Mouse (Mus musculus): ENCODE data around the gene Agrn.

Agrn gene

GRCm38 (mm10) chr4:156136285-156137100 lies 60.8 kb downstream of the Agrn start:
- no peak for DNase-seq

- DNase-seq = no peak
Observed at GRCm38 (mm10) chr4:156135801-156136200, 61.5 kb downstream of the Agrn start.

GRCm38 (mm10) chr4:156135112-156135511 lies 62.2 kb downstream of the Agrn start:
- DNase-seq = no peak

GRCm38 (mm10) chr4:156133943-156134605 lies 63.2 kb downstream of the Agrn start:
- DNase-seq = no peak

DNA sequence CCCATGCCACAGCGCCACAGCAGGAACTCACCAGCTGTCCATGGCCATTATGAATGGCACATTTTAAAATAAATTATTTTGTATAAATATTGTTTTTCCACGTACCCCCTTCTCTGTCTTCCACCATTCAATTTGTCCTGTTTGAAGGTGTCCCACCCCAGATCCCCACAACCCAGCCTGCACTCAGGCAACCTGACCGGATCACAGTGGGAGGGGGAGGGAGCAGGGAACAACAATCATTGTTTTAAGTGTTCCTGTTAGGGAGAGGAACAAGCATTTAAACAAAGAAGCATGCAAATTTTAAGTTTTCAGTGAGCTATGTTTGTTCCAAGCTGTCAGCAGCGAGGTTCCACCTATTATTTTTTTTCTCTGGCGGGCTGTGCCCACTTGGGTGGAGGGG lies 64.0 kb downstream of the Agrn start:
- DNase-seq = no peak

DNA sequence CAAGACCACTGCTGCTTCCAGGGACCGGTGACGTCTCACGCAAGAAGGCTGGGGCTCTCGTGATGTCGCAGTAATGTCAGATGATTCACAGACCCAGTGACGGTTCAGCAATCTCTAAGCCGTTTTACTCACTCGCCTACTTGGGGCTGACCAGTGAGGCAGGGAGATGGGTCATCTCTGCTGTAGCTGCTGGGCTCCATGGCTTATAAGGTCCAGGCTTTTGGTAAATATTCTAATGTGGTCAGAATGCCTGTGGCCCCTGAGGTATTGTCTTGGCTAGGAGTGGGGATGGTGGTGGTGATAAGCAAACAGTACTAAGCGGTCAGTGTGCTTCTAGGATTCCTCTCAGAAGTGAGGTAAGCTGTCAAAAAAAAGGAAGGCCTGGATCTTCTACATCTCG lies 66.3 kb downstream of the Agrn start:
- no peak for DNase-seq

DNA sequence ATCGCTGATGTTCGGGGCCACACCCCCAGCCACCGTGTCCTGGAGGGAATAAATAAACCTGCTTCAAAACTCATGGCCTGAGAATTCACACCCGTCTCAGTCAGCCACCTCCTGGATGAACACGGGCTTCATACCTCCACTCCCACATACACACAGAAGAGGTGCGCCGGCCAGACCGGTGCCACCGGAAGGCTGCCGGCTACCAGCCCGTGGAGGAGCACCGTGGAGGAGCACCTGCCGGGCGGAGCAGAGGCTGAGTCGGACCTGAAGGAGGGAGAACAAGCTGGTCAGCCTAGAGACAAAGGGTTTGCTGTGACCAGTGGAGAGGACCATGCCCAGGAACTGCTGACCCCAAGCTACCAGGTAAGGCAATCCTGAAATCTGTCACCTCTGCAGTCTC lies 66.9 kb downstream of the Agrn start, which contains the start of gene Rnf223:
TSS of gene Rnf223 (plus strand) at position 78 of the 400 bp plus-strand sequence.
- DNase-seq = no peak

DNA sequence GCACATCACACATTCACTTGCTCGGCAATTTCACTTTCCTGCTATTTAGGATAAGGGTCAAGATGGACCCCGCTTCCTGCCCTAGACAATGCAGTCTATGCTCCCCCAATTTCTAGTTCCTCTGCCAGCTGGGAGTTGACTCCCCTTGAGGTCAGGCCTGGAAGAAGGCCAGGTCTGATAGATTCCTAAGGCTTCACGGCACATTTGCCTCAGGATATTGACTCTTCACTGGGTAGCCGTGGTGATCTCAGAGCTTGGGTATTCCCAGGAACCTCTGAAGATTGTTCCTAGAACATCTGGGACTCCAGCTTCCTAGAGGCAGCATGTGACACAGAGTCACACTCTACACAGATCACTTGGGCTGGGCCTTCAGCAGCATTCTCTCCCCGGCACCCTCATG lies 68.5 kb downstream of the Agrn start:
- DNase-seq = no peak

DNA sequence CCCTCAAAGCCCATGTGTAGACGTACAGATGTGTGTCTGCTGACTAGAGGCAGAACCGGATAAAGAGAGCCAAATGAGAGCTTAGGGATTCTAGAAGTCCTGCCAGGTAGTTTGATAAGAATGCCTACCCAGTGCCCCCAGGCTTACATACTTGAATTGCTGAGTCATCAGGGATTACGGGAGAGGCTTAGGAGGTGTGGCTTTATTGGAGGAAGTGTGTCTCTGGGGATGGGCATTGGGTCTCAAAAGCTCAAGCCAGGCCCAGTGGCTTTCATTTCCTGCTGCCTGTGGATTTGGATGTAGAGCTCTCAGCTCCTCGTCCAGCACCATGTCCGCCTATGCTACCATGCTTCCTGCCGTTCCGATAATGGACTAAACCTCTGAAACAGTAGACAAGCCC lies 70.4 kb downstream of the Agrn start:
- DNase-seq = no peak

DNA sequence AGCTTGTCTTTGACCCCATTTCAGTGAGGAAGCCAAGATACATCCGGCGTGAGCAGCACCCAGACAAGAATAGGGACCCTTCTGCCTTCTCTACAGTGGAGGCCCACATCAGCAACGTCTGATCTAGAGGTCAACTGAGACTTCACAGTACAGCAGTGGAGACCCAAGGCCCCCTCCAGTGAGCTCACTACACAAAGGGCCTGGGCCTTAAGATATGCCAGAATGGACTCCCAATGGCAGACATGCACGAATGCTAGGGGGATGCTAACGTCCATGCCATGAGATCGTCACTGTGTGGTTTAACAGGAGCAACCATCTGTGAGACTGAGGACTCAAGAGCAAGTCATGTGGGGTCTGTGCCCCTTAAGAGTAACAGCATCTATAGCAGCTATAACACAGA lies 71.9 kb downstream of the Agrn start:
- DNase-seq = no peak

- DNase-seq = no peak
Observed at GRCm38 (mm10) chr4:156124077-156124476, 73.2 kb downstream of the Agrn start.
